Mouse (Mus musculus): Measurements from ENCODE around the gene Iqsec1. TPM values are rescaled to one million over a fixed set of nuclear protein-coding genes. Genes with fewer than 3 reads are reported as not detected.

The Iqsec1 gene
- total RNA-seq, 2 experiments from 2014 or later, result 107 to 124 TPM

DNA sequence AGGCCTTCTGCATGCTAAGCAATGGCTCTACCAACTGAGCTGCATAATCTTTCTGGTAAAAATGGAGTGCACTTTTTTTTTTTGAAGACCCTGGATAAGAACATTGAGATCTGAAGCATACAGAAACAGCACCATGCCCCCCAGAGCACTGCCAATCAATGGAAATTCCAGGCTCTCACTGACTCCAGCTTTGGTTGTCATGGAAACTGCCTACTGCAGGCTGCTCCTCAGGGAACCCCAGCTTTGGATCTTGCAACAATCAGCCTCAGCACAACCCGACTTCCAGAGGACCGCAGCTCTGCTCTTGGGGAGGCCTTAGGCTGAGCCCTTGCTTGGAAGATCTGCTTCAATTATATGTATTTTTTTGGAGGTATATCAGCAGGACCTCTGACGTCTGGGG is 201.9 kb downstream of the Iqsec1 start:
- no peak for DNase-seq (ENCODE audit: low spot score)

- DNase-seq (ENCODE audit: low spot score), result no peak
Measured at GRCm38 (mm10) chr6:90783945-90784344, 204.5 kb downstream of the Iqsec1 start.

GRCm38 (mm10) chr6:90783176-90783575 is 205.3 kb downstream of the Iqsec1 start:
- DNase-seq (ENCODE audit: low spot score), result no peak

- DNase-seq (ENCODE audit: low spot score), result no peak
Measured at GRCm38 (mm10) chr6:90781921-90782770, 206.3 kb downstream of the Iqsec1 start.

DNA sequence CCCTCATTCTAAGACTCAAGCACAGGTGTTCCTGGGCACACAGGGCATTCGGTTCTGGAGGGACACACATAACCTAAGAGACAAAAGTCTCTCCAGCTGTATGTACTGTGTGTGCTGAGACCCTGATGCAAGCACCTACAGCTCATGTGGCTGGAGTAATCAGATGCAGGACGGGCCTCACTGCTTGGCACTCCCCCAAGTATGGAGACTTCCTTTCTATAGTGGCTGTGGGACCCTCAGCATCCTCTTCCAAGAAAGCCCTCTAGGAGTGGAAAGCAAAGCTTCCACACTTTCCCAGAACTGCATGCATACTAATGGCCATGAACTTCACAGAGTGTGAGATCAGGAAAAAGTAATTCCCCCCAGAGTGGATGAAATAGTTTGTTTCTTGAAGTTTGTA is 208.0 kb downstream of the Iqsec1 start:
- DNase-seq (ENCODE audit: low spot score), result no peak

- no peak for DNase-seq (ENCODE audit: low spot score)
Measured at GRCm38 (mm10) chr6:90778841-90779240, 209.6 kb downstream of the Iqsec1 start.

GRCm38 (mm10) chr6:90777302-90777701 is 211.2 kb downstream of the Iqsec1 start:
- DNase-seq (ENCODE audit: low spot score), result no peak

DNA sequence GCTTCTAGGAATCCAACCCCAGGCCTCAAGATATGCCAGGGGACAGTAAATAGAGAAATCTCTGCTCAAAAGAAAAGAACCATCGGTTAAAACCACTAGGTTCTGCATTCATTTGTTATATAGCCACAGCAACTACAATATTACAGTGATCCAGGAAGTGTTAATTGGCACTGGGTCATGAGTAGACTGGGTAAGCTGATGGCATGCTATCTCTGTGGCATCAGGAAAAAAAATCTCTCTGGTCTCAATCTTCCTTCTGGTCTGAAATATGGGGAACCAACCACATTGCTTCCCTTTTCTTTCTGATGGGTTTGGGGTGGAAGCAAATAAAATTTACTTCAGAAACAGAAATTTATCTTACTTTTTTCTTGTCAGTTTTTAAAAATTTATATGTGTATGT is 212.9 kb downstream of the Iqsec1 start:
- no peak for DNase-seq (ENCODE audit: low spot score)

- peak; percentile 15 for DNase-seq (ENCODE audit: low spot score)
Measured at GRCm38 (mm10) chr6:90773811-90774233, 214.7 kb downstream of the Iqsec1 start.

DNA sequence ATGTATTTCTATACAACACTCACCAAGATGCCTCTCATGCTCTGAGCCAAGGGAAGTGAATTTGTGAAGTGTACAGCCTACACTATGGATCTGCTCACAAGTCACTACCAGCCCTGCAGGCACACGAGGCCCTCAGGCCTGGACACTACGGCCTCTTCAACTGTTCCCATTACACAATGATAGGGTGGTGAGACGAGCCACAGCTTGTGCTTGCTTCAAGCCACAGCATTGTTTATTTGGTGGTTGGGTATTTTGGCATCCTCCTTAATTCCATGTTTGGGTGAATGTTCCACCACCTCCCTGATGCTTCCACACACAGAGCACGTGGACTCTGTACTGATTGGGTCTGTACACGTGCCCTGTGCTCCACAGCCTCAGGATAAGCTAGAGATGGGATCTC is 216.4 kb downstream of the Iqsec1 start:
- no peak for DNase-seq (ENCODE audit: low spot score)

GRCm38 (mm10) chr6:90768526-90768925 is 220.0 kb downstream of the Iqsec1 start:
- DNase-seq (ENCODE audit: low spot score), result peak; percentile 21

DNA sequence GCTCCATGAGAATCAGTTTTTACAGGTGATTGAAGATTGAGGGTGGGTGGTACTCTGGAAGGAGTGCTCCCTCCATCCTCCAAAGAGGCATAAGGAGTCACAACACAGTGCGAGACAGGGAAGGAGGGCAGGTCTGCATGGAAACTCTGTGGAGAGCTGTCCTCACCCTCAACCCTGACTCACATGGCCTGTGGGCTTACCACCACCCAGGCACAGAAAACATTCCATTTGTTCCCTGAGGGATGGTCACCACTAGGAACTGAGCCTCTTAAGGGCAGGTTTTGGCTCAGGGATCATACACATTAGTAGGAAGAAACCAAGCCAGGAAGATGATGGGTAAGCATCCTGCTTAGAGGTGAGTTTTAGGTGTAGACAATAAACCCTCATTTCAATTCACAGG is 220.6 kb downstream of the Iqsec1 start:
- no peak for DNase-seq (ENCODE audit: low spot score)

DNA sequence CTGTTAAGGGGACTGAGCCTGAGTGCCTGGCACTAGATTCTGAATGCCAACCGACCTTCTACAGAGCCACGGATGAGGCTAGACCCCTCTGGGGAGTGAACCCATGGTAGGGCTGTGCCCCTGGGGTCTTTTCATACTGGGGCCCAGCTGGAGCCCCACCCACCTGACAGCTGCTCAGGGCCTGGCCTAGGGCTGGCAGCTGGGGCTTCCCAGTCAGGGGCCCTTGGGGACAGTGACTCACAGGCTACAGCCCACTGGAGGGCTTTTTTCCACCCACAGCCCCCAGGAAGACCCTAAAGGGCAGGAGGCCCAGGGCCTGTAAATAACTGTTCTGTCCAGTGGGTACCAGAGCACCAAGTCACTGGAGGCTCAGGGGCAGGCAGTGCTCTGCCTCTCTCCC is 223.7 kb downstream of the Iqsec1 start:
- peak; percentile 31 for DNase-seq (ENCODE audit: low spot score)

GRCm38 (mm10) chr6:90763959-90764591 is 224.4 kb downstream of the Iqsec1 start:
- peak; percentile 92 for DNase-seq (ENCODE audit: low spot score)

- no peak for DNase-seq (ENCODE audit: low spot score)
Measured at GRCm38 (mm10) chr6:90763295-90763694, 225.2 kb downstream of the Iqsec1 start.

- no peak for DNase-seq (ENCODE audit: low spot score)
Measured at GRCm38 (mm10) chr6:90762120-90762736, 226.3 kb downstream of the Iqsec1 start.

DNA sequence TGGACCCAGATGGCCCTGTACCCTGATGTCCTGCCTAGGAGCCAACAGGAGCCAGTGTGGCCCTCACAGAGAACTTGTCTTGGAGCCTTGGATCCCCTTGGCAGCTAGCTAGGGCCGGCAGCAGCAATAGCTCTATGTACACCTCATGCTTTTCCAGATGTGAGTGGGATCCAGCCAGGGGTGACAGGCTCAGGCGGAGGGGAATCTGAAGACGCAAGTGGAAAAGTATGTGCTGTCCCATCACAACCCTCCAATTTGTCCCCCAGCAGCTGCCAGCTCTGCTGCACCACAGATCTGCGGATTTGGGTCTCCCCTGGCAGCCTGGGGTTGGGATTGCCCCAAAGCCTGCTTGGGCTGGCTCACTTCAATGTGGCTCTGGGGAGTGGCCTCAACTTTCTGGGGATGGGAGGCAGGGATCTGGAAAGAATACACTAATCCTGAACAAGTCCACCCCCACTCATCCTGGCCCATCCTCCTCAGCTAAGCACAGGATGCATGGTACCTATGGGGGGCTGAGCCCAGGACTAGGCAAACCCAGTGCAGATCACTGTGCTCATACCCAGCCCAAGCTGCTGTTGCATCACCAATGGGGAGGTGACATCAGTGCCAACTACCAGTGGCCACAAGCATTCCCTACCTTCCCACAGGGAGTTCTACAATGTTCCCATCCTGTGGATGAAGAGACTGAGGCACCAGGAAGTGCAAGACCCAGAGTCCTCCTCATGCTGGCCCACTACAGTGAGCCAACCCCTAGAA is 227.0 kb downstream of the Iqsec1 start:
- peak; percentile 49 for DNase-seq (ENCODE audit: low spot score)

DNA sequence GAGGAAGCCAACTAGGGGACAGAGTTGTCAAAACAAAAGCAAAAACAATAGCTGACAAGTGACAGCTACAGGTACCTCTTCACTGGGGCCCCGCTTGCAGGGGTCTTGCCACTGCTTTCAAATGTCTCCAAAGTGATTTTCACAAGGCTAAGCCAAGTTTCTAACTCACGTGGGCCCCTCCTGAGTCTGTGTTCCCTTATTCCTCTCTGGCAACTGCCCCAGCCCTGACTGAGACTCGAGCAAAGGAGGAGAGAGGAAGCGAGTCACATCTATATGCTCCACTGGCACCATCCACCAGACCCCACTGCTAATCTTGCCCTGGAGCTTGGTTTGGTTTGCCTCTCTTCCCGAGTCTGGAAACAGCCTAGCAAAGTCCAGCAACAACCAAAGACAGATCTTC is 227.6 kb downstream of the Iqsec1 start:
- no peak for DNase-seq (ENCODE audit: low spot score)

DNA sequence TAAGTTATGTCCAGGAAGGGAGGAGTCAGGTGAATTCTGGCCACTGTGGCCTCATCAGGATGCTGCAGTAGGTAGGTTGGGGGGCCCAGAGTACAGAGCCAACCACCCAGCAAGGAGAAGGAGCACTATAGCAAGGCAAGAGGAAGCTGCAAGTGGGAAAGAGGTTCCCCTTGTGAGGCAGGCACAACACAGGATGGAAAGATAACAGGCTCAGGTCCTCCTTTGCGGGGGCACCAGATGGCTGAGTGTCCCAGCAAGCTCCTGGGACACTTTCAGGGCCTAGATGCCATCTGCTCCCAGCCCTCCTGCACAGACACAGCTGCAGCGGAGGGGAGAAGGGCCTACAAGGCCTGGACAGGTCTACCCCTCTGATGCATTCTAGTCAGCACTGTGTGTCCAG is 228.7 kb downstream of the Iqsec1 start:
- DNase-seq (ENCODE audit: low spot score), result no peak

GRCm38 (mm10) chr6:90758155-90758554 is 230.3 kb downstream of the Iqsec1 start:
- no peak for DNase-seq (ENCODE audit: low spot score)

- DNase-seq (ENCODE audit: low spot score), result peak; percentile 41
Measured at GRCm38 (mm10) chr6:90757427-90757883, 231.0 kb downstream of the Iqsec1 start.

DNA sequence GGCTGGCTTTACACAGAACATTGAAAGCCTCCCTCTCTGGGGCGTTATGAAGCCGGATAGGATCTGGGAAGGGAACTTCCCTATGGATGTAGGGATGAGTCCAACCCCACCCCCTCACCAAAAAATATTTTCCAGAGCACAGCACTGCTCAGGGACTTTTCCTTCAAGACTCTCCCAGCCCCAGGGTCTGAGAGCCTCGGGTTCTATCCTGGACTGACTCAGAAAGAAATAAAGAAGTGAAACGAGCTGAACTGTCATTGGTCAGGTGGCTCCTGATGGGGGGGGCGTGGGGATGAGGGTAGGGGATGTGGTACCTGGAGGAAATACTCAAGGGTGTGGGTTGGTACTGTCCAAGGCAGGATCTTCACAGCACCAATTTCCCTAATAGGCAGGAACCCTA is 231.9 kb downstream of the Iqsec1 start:
- no peak for DNase-seq (ENCODE audit: low spot score)
